Mouse (Mus musculus) spleen, adult 2 months (tissue): ENCODE measurements around the gene A730009L09Rik.

Experiments used
- CTCF ChIP-seq: fragments of 200-500 bp; IDR thresholded peaks from 2 replicates; pipeline ENCODE4 v1.5.1; 2011; ENCODE audit warnings: mild to moderate bottlenecking, inconsistent platforms; ENCODE audit not compliant: insufficient read depth, insufficient read length, insufficient replicate concordance; ENCODE audit errors: extremely low read depth
- POLR2A ChIP-seq: fragments of 200-500 bp; IDR thresholded peaks from 2 replicates; pipeline ENCODE4 v1.6.1; 2011; ENCODE audit warnings: low read depth, low read length, inconsistent platforms

DNA sequence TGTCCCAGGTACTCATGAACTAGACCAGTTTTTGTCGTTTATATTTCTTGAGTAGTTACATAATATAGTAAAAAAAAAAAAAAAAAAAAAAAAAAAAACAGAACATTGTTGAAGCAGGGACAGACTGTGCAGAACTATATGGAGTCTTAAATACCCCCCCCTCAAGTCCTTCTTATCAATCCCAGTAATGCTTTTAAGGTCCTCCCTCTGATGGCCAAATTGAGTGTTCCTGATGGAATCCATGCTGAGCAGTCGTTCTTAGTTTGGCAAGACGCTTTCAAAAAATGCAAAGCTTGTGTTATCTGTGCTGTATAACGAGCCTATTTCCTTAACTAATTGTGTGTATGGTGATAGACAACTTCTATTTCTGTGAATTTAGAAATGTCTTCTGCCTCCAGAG, 40.2 kb upstream of the A730009L09Rik start:
- TF ChIP-seq POLR2A: no peak
- no peak for TF ChIP-seq CTCF
